Mouse (Mus musculus) embryonic fibroblast, embryonic 13.5 days (primary cell): ENCODE measurements around the gene Rps23. TPM values are rescaled to one million over a fixed set of nuclear protein-coding genes. Genes with fewer than 3 reads are reported as not detected.
A peak's percentile ranks its signal among the peaks of the same experiment; 100 is the strongest.

Experiments
- H3K27ac ChIP-seq: 2 replicates; pipeline ENCODE4 v1.5.1; 2012; ENCODE audit warnings: low read length, control low read depth, inconsistent platforms; ENCODE audit not compliant: insufficient read depth
- H3K4me1 ChIP-seq: 2 replicates; pipeline ENCODE4 v1.6.1; 2011; ENCODE audit warnings: low read length; ENCODE audit not compliant: control insufficient read depth, insufficient read depth
- H3K4me3 ChIP-seq: 2 replicates; pipeline ENCODE4 v1.5.1; 2011; ENCODE audit warnings: mild to moderate bottlenecking, control low read depth, low read length; ENCODE audit not compliant: insufficient read depth
- CTCF ChIP-seq: IDR thresholded peaks from 2 replicates; pipeline ENCODE4 v1.5.1; 2011; ENCODE audit warnings: mild to moderate bottlenecking, control low read depth, low read length, moderate library complexity, borderline replicate concordance; ENCODE audit not compliant: insufficient read depth
- POLR2A ChIP-seq: IDR thresholded peaks from 2 replicates; pipeline ENCODE4 v1.6.1; 2011; ENCODE audit warnings: low read depth, mild to moderate bottlenecking, control low read depth, low read length, moderate library complexity
- polyA plus RNA-seq: library from polyadenylated mRNA; stranded (reverse); fragments of >200 nt; gene quantifications from 2 replicates; pipeline ENCODE4 v1.2.4, GENCODE M21; 2011; ENCODE audit warnings: low read depth; ENCODE audit not compliant: missing spikeins, insufficient read length

Rps23 gene
- polyA plus RNA-seq, 1 experiment = 567 TPM

DNA sequence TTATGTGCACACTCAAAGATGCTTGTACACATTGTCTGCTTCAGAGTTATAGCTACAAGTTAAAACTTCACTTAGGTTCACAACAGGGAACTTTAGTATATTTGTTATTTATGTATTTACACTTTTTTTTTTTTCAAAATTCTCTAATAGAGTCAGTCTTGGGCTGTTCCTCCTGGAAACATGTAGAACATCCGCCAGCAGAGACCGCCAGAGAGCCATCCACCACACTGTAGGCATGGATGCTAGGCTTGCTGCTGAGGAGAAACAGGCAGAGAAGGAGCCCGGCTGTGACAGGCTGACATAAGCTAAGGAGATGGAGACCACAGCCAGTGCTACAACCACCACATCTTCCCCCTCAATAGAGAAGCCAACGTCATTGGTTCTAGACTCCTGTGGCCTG is 44.7 kb downstream of the Rps23 start:
- H3K4me1 ChIP-seq = peaks cover 2% of the 10 kb centered on the region; the same call in 1 of the 2 replicates
- TF ChIP-seq CTCF = peak; percentile 90; the same call in 1 of the 2 replicates
- TF ChIP-seq POLR2A = no peak
- H3K27ac ChIP-seq = no peak overlapping the region
- no peak overlapping the region for H3K4me3 ChIP-seq

DNA sequence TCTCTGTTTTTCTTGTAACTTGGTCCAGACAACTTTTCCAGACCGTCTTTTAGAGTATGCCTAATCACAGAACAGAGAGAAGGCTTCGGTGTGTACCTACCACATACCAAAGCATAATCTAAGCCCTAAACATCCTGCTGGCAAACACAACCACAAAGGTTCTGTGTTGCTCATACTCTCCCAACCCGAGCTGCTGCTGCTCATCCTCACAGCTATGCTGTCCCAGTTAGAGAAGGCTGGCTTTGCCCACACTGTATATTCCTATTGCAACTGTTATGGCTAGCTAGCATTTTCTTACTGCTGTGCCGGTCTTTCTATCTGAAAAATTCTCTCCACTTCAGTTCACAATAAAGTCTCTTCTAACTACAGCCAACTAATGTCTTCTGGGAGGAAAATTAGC is 46.2 kb downstream of the Rps23 start:
- H3K4me1 ChIP-seq = peaks cover 2% of the 10 kb centered on the region; the same call in 1 of the 2 replicates
- TF ChIP-seq POLR2A = no peak
- no peak for TF ChIP-seq CTCF
- H3K4me3 ChIP-seq = no peak overlapping the region
- no peak overlapping the region for H3K27ac ChIP-seq

DNA sequence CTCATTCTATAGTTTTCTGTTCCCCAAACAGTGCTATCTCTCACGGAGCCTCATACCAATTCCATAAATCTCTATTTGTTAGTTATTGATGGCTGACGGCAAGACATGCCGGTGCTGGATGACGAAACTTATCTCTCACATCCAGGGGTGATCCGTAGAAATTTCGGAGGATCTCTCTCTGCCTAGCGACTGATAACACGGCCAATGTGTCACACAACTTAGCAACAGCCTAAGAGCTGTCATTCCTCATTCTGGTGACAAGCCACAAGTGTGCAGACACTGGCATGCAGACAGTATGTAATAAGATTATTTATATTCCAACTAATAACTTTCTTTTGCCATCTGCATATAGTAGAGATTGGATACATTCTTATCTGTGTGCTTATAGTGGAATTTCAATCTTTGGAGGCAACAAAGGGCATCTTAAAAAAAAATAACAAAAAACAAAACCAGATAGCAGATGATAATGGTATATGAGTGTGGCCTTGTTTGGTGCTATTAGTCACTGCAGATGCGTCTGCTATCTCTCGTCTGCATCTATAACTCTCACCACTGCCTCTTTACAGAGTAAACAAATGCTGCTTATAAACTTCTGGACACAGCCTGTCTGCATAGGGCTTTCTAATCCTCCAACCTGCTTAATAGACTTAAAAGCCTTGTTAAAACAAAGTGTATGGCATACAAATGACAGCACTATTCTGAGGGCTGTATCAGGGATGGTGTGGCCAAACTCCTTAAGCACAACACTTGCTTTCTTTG is 47.7 kb downstream of the Rps23 start:
- peaks cover 2% of the 10 kb centered on the region; the same call in 1 of the 2 replicates for H3K4me1 ChIP-seq
- H3K4me3 ChIP-seq = no peak overlapping the region
- TF ChIP-seq CTCF = no peak
- no peak overlapping the region for H3K27ac ChIP-seq

DNA sequence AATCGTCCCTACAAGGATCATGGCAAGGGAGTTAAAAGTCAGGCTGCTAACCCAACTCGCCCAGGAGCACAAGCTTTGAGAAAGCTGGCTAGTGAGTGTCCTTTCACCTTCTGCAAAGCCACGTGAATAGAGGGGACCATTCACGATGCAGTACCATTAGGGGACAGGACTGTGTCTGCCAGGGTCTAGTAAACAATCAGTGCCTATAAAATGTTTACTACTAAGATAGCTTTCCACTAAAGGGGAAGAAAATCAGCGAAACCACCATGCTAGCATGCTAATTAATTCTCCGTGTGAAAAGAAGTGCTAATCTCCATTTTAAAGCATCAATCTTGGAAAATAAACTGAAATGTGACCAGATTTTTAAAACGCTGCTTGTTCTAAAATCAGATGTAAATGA is 50.7 kb downstream of the Rps23 start:
- H3K27ac ChIP-seq = no peak overlapping the region
- H3K4me1 ChIP-seq = no peaks in the 10 kb centered on the region
- H3K4me3 ChIP-seq = no peak overlapping the region
- TF ChIP-seq POLR2A = no peak
- TF ChIP-seq CTCF = no peak

Other genes with a start within 250 kb of the Rps23 start
- not detected in 2 replicates for gene Atp6ap1l, start 17.6 kb upstream of the Rps23 start, polyA plus RNA-seq